Mouse (Mus musculus) lung, postnatal 14 days (tissue): Measurements from ENCODE around the gene Tex35.

Source experiments
- DNase-seq: peaks from one replicate; pipeline ENCODE4 v3.0.0; 2021

Gene Tex35

GRCm38 (mm10) chr1:157108580-157108979, at the start of gene Tex35:
Gene Tex35, minus strand, starts transcription at chr1:157108680.
- no peak for DNase-seq

- no peak for DNase-seq
Measured at GRCm38 (mm10) chr1:157153781-157154180, 45.3 kb upstream of the Tex35 start.

- no peak for DNase-seq
Measured at GRCm38 (mm10) chr1:157150107-157150506, 41.6 kb upstream of the Tex35 start.

GRCm38 (mm10) chr1:157144621-157145020, 36.1 kb upstream of the Tex35 start:
- no peak for DNase-seq

GRCm38 (mm10) chr1:157143326-157143932, 34.9 kb upstream of the Tex35 start:
- no peak for DNase-seq

- no peak for DNase-seq
Measured at GRCm38 (mm10) chr1:157141014-157141413, 32.5 kb upstream of the Tex35 start.

GRCm38 (mm10) chr1:157137854-157138241, 29.4 kb upstream of the Tex35 start:
- DNase-seq: no peak

GRCm38 (mm10) chr1:157137132-157137853, 28.8 kb upstream of the Tex35 start:
- DNase-seq: no peak

GRCm38 (mm10) chr1:157128219-157128618, 19.7 kb upstream of the Tex35 start:
- DNase-seq: no peak

GRCm38 (mm10) chr1:157123836-157124235, 15.4 kb upstream of the Tex35 start:
- no peak for DNase-seq

GRCm38 (mm10) chr1:157119168-157119567, 10.7 kb upstream of the Tex35 start:
- DNase-seq: no peak

- DNase-seq: peak; percentile 11
Measured at GRCm38 (mm10) chr1:157117440-157117839, 9.0 kb upstream of the Tex35 start.

- DNase-seq: no peak
Measured at GRCm38 (mm10) chr1:157114492-157114891, 6.0 kb upstream of the Tex35 start.

- no peak for DNase-seq
Measured at GRCm38 (mm10) chr1:157110287-157110835, 1.9 kb upstream of the Tex35 start.

- peak; percentile 36 for DNase-seq
Measured at GRCm38 (mm10) chr1:157101122-157101865, 7.2 kb downstream of the Tex35 start.

- no peak for DNase-seq
Measured at GRCm38 (mm10) chr1:157095534-157095933, 12.9 kb downstream of the Tex35 start.

- no peak for DNase-seq
Measured at GRCm38 (mm10) chr1:157092622-157093021, 15.9 kb downstream of the Tex35 start.

GRCm38 (mm10) chr1:157092140-157092539, 16.3 kb downstream of the Tex35 start:
- no peak for DNase-seq

- DNase-seq: no peak
Measured at GRCm38 (mm10) chr1:157090835-157091234, 17.6 kb downstream of the Tex35 start.

GRCm38 (mm10) chr1:157086097-157086994, 22.1 kb downstream of the Tex35 start:
- DNase-seq: peak; percentile 72

GRCm38 (mm10) chr1:157082931-157083330, 25.5 kb downstream of the Tex35 start:
- DNase-seq: no peak

- no peak for DNase-seq
Measured at GRCm38 (mm10) chr1:157081999-157082398, 26.5 kb downstream of the Tex35 start.
